Mouse (Mus musculus) neural tube, embryonic 13.5 days (tissue): Measurements from ENCODE around the gene C77080. TPM values are rescaled to one million over a fixed set of nuclear protein-coding genes. Genes with fewer than 3 reads are reported as not detected.

ENCODE experiments used
- ATAC-seq: fragments of 200-750 bp; cut with Nextera tagmentation; 2 replicates; pipeline ENCODE4 v1.8.0; 2017; ENCODE audit warnings: low read depth, mild to moderate bottlenecking, moderate TSS enrichment, moderate library complexity
- H3K27ac ChIP-seq: fragments of 300-500 bp; sonication (generic); replicated peaks from 2 replicates; pipeline ENCODE4 v1.5.1; 2015; ENCODE audit warnings: moderate library complexity, mild to moderate bottlenecking, inconsistent platforms
- H3K27me3 ChIP-seq: fragments of 300-500 bp; sonication (generic); 2 replicates; pipeline ENCODE4 v1.6.1; 2015; ENCODE audit warnings: mild to moderate bottlenecking, inconsistent platforms
- H3K36me3 ChIP-seq: fragments of 300-500 bp; sonication (generic); 2 replicates; pipeline ENCODE4 v1.6.1; 2015; ENCODE audit warnings: mild to moderate bottlenecking, inconsistent platforms
- H3K4me1 ChIP-seq: fragments of 300-500 bp; sonication (generic); replicated peaks from 2 replicates; pipeline ENCODE4 v1.6.1; 2015; ENCODE audit warnings: inconsistent platforms
- H3K4me2 ChIP-seq: fragments of 300-500 bp; sonication (generic); 2 replicates; pipeline ENCODE4 v1.6.1; 2015; ENCODE audit warnings: inconsistent platforms, mild to moderate bottlenecking, moderate library complexity
- H3K4me3 ChIP-seq: fragments of 300-500 bp; sonication (generic); 2 replicates; pipeline ENCODE4 v1.5.1; 2015; ENCODE audit warnings: mild to moderate bottlenecking, inconsistent platforms
- H3K9ac ChIP-seq: fragments of 300-500 bp; sonication (generic); 2 replicates; pipeline ENCODE4 v1.6.1; 2015; ENCODE audit warnings: moderate library complexity, mild to moderate bottlenecking, inconsistent platforms
- H3K9me3 ChIP-seq: fragments of 300-500 bp; sonication (generic); 2 replicates; pipeline ENCODE4 v1.6.1; 2016; ENCODE audit warnings: inconsistent platforms
- WGBS: fragments of 180-500 bp; shearing (Covaris S2); methylation state at CpG from one replicate; pipeline ENCODE4 v1.1.7; 2015; 5-methylcytosine and 5-hydroxymethylcytosine counted together
- polyA plus RNA-seq: library from polyadenylated mRNA; unstranded; fragments of >200 nt; fragmentation: Nextera tagmentation; extraction: Ambion mirVana; gene quantifications from 2 replicates; pipeline ENCODE4 v1.2.1, GENCODE M21; 2015

C77080 gene
- polyA plus RNA-seq = 7.5 and 10.3 TPM in 2 replicates

DNA sequence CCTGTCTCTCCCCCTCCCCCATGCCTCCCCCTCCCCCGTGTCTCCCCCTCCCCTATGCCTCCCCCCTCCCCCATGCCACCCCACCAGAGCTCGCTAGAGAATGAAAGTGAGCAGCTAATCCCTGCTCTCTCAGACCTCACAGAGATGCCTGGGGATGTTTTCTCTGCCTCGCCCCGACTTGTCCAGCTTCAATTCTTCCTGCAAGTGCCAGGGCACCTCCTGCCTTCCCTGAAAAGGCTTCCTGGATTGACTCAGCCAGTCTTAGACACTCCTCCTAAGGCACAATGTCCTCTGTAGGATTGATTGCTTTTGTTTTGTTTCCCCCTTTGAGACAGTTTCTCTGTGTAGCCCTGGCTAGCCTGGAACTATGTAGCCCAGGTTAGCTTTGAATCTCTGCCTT is at the start of gene C77080:
Gene C77080 (minus strand): TSS at position 209 of the 400 bp plus-strand sequence.
- Histone ChIP-seq H3K4me1 (peaks cover 23% of the 10 kb centered on the region), H3K9ac (no peak within 1 kb of the TSS), H3K27me3 (no peaks in the 10 kb centered on the region), H3K4me3 (no peak within 1 kb of the TSS), H3K9me3 (no peaks in the 10 kb centered on the region), H3K27ac (peak within 1 kb of the TSS; percentile 64), H3K36me3 (no peaks in the 10 kb centered on the region), H3K4me2 (no peak within 1 kb of the TSS)
- no peak for ATAC-seq
- 26% methylated on average over 2 of the region's 4 CpGs for WGBS

- Histone ChIP-seq H3K4me2 (no peak overlapping the region), H3K9ac (no peak overlapping the region), H3K4me1 (no peaks in the 10 kb centered on the region), H3K4me3 (no peak overlapping the region), H3K9me3 (no peaks in the 10 kb centered on the region), H3K27me3 (no peaks in the 10 kb centered on the region), H3K27ac (no peak overlapping the region), H3K36me3 (peaks cover 69% of the 10 kb centered on the region)
- no peak for ATAC-seq
- 98% methylated on average over 1 of the region's 1 CpGs for WGBS
Measured at GRCm38 (mm10) chr4:129307936-129308335, 46.7 kb upstream of the C77080 start.

- Histone ChIP-seq H3K4me2 (no peak overlapping the region), H3K4me1 (0 out of 2 replicates have a peak, but pooled peaks cover 2% of the 10 kb centered on the region), H3K36me3 (peaks cover 39% of the 10 kb centered on the region), H3K9ac (no peak overlapping the region), H3K27ac (no peak overlapping the region), H3K27me3 (no peaks in the 10 kb centered on the region), H3K4me3 (no peak overlapping the region), H3K9me3 (no peaks in the 10 kb centered on the region)
- WGBS = 81% methylated on average over 1 of the region's 1 CpGs
- ATAC-seq = no peak
Measured at GRCm38 (mm10) chr4:129304306-129304705, 43.1 kb upstream of the C77080 start.

- Histone ChIP-seq H3K27me3 (no peaks in the 10 kb centered on the region), H3K4me3 (no peak overlapping the region), H3K9me3 (no peaks in the 10 kb centered on the region), H3K9ac (no peak overlapping the region), H3K4me2 (no peak overlapping the region), H3K27ac (no peak overlapping the region), H3K36me3 (peaks cover 34% of the 10 kb centered on the region), H3K4me1 (0 out of 2 replicates have a peak, but pooled peaks cover 4% of the 10 kb centered on the region)
- peak; percentile 27; the same call in 1 of the 2 replicates for ATAC-seq
- 89% methylated on average over 9 of the region's 9 CpGs for WGBS
Measured at GRCm38 (mm10) chr4:129303816-129304215, 42.6 kb upstream of the C77080 start.

- no peak overlapping the region for H3K27ac ChIP-seq
- no peaks in the 10 kb centered on the region for H3K27me3 ChIP-seq
- 0 out of 2 replicates have a peak, but pooled peaks cover 4% of the 10 kb centered on the region for H3K4me1 ChIP-seq
- WGBS = 63% methylated on average over 5 of the region's 5 CpGs
- no peak overlapping the region for H3K9ac ChIP-seq
- no peaks in the 10 kb centered on the region for H3K9me3 ChIP-seq
- no peak overlapping the region for H3K4me3 ChIP-seq
- peaks cover 30% of the 10 kb centered on the region for H3K36me3 ChIP-seq
- ATAC-seq = no peak
- H3K4me2 ChIP-seq = no peak overlapping the region
Measured at GRCm38 (mm10) chr4:129303401-129303800, 42.2 kb upstream of the C77080 start.

DNA sequence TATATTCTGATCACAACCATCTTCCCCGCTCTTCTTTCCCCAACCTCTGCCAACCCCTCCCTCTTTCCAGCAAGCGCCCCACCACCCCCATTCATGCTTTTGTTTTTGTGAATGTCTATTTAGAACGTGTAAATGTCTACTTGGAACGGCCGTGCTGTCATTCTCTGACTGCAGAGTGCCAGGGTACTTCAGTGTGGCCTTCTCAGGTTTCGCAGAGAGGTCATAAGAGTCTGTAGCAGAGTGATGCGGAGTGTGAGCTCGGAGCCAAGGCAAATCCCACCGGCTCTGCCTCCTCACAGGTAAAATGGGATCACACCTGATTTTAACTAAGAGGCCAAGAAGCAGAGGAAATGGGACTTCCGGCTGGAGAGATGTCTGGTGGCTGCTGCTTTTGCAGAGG is 37.9 kb upstream of the C77080 start:
- Histone ChIP-seq H3K36me3 (no peaks in the 10 kb centered on the region), H3K9ac (no peak overlapping the region), H3K27me3 (no peaks in the 10 kb centered on the region), H3K4me2 (no peak overlapping the region), H3K27ac (no peak overlapping the region), H3K4me3 (no peak overlapping the region), H3K4me1 (0 out of 2 replicates have a peak, but pooled peaks cover 4% of the 10 kb centered on the region), H3K9me3 (no peaks in the 10 kb centered on the region)
- 59% methylated on average over 10 of the region's 10 CpGs for WGBS
- ATAC-seq = no peak

- H3K4me2 ChIP-seq = no peak overlapping the region
- no peak for ATAC-seq
- H3K4me3 ChIP-seq = no peak overlapping the region
- H3K4me1 ChIP-seq = 0 out of 2 replicates have a peak, but pooled peaks cover 4% of the 10 kb centered on the region
- no peak overlapping the region for H3K27ac ChIP-seq
- no peaks in the 10 kb centered on the region for H3K36me3 ChIP-seq
- no peak overlapping the region for H3K9ac ChIP-seq
- 92% methylated on average over 4 of the region's 4 CpGs for WGBS
- no peaks in the 10 kb centered on the region for H3K9me3 ChIP-seq
- no peaks in the 10 kb centered on the region for H3K27me3 ChIP-seq
Measured at GRCm38 (mm10) chr4:129297724-129298123, 36.5 kb upstream of the C77080 start.

GRCm38 (mm10) chr4:129296066-129296465 is 34.9 kb upstream of the C77080 start:
- H3K9ac ChIP-seq = no peak overlapping the region
- no peaks in the 10 kb centered on the region for H3K9me3 ChIP-seq
- no peak for ATAC-seq
- 92% methylated on average over 7 of the region's 7 CpGs for WGBS
- H3K27me3 ChIP-seq = no peaks in the 10 kb centered on the region
- no peaks in the 10 kb centered on the region for H3K36me3 ChIP-seq
- no peak overlapping the region for H3K4me2 ChIP-seq
- H3K4me1 ChIP-seq = 0 out of 2 replicates have a peak, but pooled peaks cover 4% of the 10 kb centered on the region
- no peak overlapping the region for H3K27ac ChIP-seq
- H3K4me3 ChIP-seq = no peak overlapping the region

GRCm38 (mm10) chr4:129295188-129295587 is 34.0 kb upstream of the C77080 start:
- no peaks in the 10 kb centered on the region for H3K36me3 ChIP-seq
- H3K4me1 ChIP-seq = 0 out of 2 replicates have a peak, but pooled peaks cover 4% of the 10 kb centered on the region
- ATAC-seq = no peak
- no peak overlapping the region for H3K4me2 ChIP-seq
- H3K4me3 ChIP-seq = no peak overlapping the region
- no peak overlapping the region for H3K9ac ChIP-seq
- H3K9me3 ChIP-seq = no peaks in the 10 kb centered on the region
- WGBS = 89% methylated on average over 2 of the region's 2 CpGs
- H3K27me3 ChIP-seq = no peaks in the 10 kb centered on the region
- H3K27ac ChIP-seq = no peak overlapping the region

DNA sequence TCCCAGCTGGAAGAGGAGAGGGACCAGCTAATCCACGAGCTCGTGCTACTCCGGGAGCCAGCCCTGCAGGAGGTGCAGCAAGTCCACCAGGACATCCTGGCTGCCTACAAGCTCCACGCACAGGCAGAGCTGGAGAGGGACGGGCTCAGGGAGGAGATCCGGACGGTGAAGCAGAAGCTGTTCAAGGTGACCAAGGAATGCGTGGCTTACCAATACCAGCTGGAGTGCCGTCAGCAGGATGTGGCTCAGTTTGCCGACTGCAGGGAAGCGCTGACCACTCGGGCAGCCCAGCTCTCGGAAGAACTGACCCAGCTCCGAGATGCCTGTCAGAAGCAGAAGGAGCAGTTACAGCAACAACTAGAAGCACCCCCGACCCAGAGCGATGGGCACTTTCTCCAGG is 32.5 kb upstream of the C77080 start:
- Histone ChIP-seq H3K4me2 (no peak overlapping the region), H3K9me3 (no peaks in the 10 kb centered on the region), H3K4me3 (no peak overlapping the region), H3K9ac (no peak overlapping the region), H3K27ac (no peak overlapping the region), H3K36me3 (no peaks in the 10 kb centered on the region), H3K27me3 (no peaks in the 10 kb centered on the region), H3K4me1 (no peaks in the 10 kb centered on the region)
- no peak for ATAC-seq
- 42% methylated on average over 16 of the region's 16 CpGs for WGBS

GRCm38 (mm10) chr4:129292831-129293230 is 31.6 kb upstream of the C77080 start:
- H3K9me3 ChIP-seq = no peaks in the 10 kb centered on the region
- 60% methylated on average over 7 of the region's 7 CpGs for WGBS

DNA sequence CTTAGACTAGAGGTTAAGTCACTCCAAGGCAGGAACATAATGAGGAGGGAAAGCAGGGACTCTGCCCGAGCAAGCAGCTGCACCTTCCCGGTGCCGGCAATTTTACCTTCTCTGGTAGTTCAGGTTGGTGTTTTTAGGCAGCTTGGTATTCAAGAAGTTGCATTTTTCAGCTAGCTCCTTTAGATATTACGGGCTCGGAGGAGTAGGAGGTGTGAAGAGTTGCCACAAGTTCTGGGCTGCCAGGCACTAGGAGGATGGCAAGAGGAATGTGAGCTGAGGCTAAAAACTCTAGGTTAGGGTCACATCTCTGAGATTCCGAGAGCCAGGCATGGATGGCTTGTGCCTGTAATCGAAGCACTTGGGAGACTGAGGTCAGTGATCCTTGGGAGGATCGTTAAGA is 28.5 kb upstream of the C77080 start:
- Histone ChIP-seq H3K4me3 (no peak overlapping the region), H3K27me3 (peaks cover 21% of the 10 kb centered on the region), H3K4me2 (no peak overlapping the region), H3K36me3 (no peaks in the 10 kb centered on the region), H3K27ac (no peak overlapping the region), H3K9ac (no peak overlapping the region), H3K4me1 (peaks cover 27% of the 10 kb centered on the region), H3K9me3 (no peaks in the 10 kb centered on the region)
- 91% methylated on average over 8 of the region's 8 CpGs for WGBS
- no peak for ATAC-seq

More at GRCm38 (mm10) chr4:129292831-129293230, 31.6 kb upstream of the C77080 start:
- Histone ChIP-seq H3K27me3 (peaks cover 6% of the 10 kb centered on the region; the same call in 1 of the 2 replicates), H3K4me1 (peaks cover 5% of the 10 kb centered on the region), H3K36me3 (no peaks in the 10 kb centered on the region), H3K4me3 (no peak overlapping the region), H3K4me2 (no peak overlapping the region), H3K9ac (no peak overlapping the region), H3K27ac (no peak overlapping the region)
- no peak for ATAC-seq

DNA sequence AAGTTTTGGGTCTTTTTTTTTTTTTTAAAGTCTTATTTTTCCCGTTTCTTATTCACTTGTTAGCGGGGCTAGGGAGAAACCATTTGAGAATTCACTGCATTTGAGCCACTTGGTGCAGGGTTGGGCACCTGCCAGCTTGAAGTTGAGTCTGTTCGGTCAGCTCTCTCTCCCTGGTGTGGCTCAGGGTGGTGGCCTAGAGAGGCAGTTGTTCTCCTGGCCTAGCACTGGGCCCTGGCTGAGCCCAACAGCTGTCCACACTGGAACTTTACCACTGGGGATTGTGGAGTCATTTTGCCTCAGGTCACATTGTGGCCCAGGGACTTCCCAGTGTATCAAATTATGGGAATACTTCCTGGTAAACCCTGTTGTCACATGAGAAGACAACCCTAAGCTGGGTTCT is 26.9 kb upstream of the C77080 start:
- Histone ChIP-seq H3K4me1 (peaks cover 27% of the 10 kb centered on the region), H3K9me3 (no peaks in the 10 kb centered on the region), H3K4me3 (peak overlapping the region; percentile 50), H3K36me3 (no peaks in the 10 kb centered on the region), H3K27ac (no peak overlapping the region), H3K27me3 (peaks cover 21% of the 10 kb centered on the region), H3K9ac (peak overlapping the region; percentile 74; the same call in 1 of the 2 replicates), H3K4me2 (peak overlapping the region; percentile 87)
- ATAC-seq = no peak
- 32% methylated on average over 3 of the region's 3 CpGs for WGBS
